Mouse (Mus musculus): ENCODE data around the gene Cwc27. TPM values are rescaled to one million over a fixed set of nuclear protein-coding genes. Genes with fewer than 3 reads are reported as not detected.

Gene Cwc27
- polyA plus RNA-seq (2016; fragmentation: Nextera tagmentation; extraction: Ambion mirVana) = 33.6 and 35.1 TPM in 2 replicates

DNA sequence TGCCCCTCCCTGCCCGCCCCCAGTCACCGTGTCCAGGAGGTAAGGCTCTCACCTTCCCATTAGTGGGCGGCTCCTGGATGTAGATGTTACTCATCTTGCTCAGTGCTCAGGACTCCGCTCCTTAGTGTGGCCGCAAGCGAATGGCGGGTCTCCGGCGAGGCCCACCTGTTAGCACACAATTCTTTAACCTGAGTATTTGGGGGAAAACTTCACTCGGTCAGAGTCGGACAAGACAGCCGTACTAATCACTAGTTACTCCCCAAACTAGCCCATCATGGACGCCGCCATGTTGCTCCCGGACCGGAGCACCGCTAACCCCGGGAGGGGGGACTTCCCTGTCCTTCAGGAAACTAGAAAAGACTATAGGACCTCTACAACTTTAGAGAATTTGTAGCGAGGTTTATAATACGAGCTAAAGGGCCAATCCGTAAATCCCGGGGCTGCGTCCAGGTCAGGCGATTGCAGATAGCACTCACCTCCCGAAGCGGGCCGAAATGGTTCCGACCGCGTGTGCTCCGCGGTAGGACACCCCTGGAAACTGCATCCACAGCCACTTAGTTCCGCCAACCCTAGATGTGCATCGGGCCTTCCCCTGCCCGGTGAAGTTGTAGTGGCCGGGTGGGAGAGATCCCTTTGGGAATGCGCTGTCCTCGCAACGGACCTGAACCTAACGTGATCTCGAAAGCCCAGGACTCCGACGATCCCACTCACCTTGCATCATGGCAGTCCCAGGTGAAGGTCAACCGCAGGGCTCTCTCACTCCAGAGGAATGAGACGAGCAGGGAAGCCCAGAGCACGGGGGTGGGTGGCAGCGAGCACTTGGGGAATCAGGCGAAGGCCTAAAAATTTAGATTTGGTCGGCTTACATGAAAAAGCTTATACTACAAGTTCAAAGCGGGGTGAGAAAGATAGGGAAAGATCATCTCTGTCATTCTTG lies at the start of gene Cwc27:
Gene Cwc27 (minus strand): TSS at position 508 of the 937 bp plus-strand sequence.
- Histone ChIP-seq H3K27me3 (ENCODE audit: poor library complexity, severe bottlenecking) (no peaks in the 10 kb centered on the region), H3K4me1 (peaks cover 32% of the 10 kb centered on the region), H3K36me3 (replicated peaks) (peaks cover 20% of the 10 kb centered on the region), H3K27ac (peak within 1 kb of the TSS; percentile 98), H3K9me3 (no peaks in the 10 kb centered on the region), H3K4me3 (peak within 1 kb of the TSS; percentile 84)
- DNase-seq (ENCODE audit: extremely low spot score, low spot score) = peak; percentile 84
- WGBS = under 1% methylated on average over 50 of the region's 50 CpGs

DNA sequence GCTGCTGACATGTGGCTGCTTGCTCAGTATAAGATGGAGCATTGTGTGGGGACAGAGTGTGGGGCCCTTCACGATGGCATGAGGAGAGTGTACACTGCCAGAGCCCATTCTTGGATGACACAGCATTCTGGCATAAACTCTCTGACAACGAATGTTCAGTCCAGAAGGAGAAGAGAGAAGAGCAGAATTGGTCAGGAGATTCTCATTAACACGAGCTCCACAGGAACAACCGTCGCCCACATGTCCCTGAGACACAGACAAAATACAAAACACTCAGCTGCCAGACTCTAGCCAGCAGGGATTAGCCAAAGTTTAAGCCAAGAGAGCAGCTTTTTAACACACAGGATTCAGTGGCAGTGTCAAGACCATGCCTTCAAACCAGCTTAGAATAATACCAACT lies 49.8 kb upstream of the Cwc27 start:
- WGBS = 86% methylated on average over 5 of the region's 5 CpGs
- DNase-seq (ENCODE audit: extremely low spot score, low spot score) = no peak
- peaks cover 12% of the 10 kb centered on the region for H3K4me1 ChIP-seq

GRCm38 (mm10) chr13:104863127-104863979 lies 46.4 kb upstream of the Cwc27 start, which contains the start of gene Shisal2b:
TSS of gene Shisal2b (minus strand) at chr13:104863893.
- Histone ChIP-seq H3K36me3 (replicated peaks) (no peaks in the 10 kb centered on the region), H3K27ac (peak within 1 kb of the TSS; percentile 80), H3K9me3 (no peaks in the 10 kb centered on the region), H3K27me3 (ENCODE audit: poor library complexity, severe bottlenecking) (peaks cover 43% of the 10 kb centered on the region), H3K4me3 (peak within 1 kb of the TSS; percentile 62), H3K4me1 (peaks cover 12% of the 10 kb centered on the region)
- 5% methylated on average over 38 of the region's 38 CpGs for WGBS
- DNase-seq (ENCODE audit: extremely low spot score, low spot score) = peak; percentile 59

More for the DNA sequence above, 49.8 kb upstream of the Cwc27 start:
- Histone ChIP-seq H3K9me3 (no peaks in the 10 kb centered on the region), H3K27me3 (ENCODE audit: poor library complexity, severe bottlenecking) (peaks cover 37% of the 10 kb centered on the region), H3K4me3 (no peak overlapping the region), H3K27ac (no peak overlapping the region), H3K36me3 (replicated peaks) (no peaks in the 10 kb centered on the region)

DNA sequence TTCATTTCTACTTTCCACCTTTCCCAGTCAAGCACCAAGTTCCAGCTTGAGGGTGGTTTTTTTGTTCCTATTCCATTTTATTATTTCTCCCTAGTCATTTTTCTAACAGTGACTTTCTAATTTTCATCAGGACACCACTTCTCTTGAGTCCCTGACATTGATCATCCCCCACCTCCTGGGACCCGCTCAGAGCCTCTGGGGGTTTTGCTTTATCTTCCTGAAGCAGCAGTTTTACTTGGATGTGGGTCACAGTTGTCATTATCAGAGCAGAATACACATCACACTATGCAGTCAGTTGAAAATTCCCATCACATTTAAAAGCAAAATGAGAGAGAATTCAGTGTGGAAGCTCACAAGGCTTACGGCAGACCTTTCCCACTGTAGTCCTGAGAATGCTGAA lies 36.7 kb upstream of the Cwc27 start:
- Histone ChIP-seq H3K4me1 (no peaks in the 10 kb centered on the region), H3K4me3 (no peak overlapping the region), H3K36me3 (replicated peaks) (no peaks in the 10 kb centered on the region), H3K27ac (no peak overlapping the region), H3K27me3 (ENCODE audit: poor library complexity, severe bottlenecking) (no peaks in the 10 kb centered on the region), H3K9me3 (no peaks in the 10 kb centered on the region)
- 86% methylated on average over 2 of the region's 2 CpGs for WGBS
- DNase-seq (ENCODE audit: extremely low spot score, low spot score) = no peak

DNA sequence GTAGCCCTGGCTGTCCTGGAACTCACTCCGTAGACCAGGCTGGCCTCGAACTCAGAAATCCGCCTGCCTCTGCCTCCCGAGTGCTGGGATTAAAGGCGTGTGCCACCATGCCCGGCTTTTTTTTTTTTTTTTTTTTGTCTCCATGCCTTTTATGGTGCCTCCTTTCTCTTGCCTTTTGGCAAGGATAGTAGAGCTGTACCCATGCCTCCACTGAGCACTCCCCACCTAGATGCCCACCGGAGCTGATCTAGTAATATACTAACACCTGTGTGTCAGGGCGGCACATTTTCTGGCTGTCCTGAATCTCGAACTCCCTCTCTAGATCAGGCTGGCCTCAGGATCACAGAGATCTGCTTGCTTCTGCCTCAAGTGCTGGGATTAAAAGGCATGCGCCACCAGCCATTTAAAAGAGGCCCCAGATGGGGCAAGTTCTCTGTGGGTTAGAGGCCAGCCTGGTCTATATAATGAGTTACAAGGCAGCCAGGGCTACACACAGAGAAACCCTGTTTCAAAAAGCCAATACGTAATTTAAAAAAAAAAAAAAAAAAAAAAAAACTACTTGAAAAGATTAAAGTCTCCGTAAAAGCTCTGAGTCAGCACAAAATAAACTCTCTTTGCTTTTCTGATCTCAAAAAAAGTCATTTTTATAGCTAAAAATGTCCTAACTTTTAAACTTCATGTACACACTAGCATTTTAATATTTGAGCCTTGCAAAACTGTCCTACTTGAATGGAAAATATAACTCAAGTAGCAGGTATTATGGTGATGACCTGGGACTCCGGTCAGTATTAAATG lies 26.6 kb upstream of the Cwc27 start:
- WGBS = 89% methylated on average over 11 of the region's 13 CpGs
- Histone ChIP-seq H3K27ac (no peak overlapping the region), H3K4me1 (no peaks in the 10 kb centered on the region), H3K4me3 (no peak overlapping the region), H3K9me3 (no peaks in the 10 kb centered on the region), H3K36me3 (replicated peaks) (peaks cover 4% of the 10 kb centered on the region), H3K27me3 (ENCODE audit: poor library complexity, severe bottlenecking) (no peaks in the 10 kb centered on the region)
- no peak for DNase-seq (ENCODE audit: extremely low spot score, low spot score)

- no peaks in the 10 kb centered on the region for H3K27me3 ChIP-seq (ENCODE audit: poor library complexity, severe bottlenecking)
- no peak for DNase-seq (ENCODE audit: extremely low spot score, low spot score)
- H3K27ac ChIP-seq = no peak overlapping the region
- WGBS = 82% methylated on average over 4 of the region's 4 CpGs
- no peaks in the 10 kb centered on the region for H3K9me3 ChIP-seq
- H3K4me3 ChIP-seq = no peak overlapping the region
- H3K4me1 ChIP-seq = no peaks in the 10 kb centered on the region
- H3K36me3 ChIP-seq (replicated peaks) = peaks cover 20% of the 10 kb centered on the region
These were observed 25.0 kb upstream of the Cwc27 start for GRCm38 (mm10) chr13:104841937-104842336.

DNA sequence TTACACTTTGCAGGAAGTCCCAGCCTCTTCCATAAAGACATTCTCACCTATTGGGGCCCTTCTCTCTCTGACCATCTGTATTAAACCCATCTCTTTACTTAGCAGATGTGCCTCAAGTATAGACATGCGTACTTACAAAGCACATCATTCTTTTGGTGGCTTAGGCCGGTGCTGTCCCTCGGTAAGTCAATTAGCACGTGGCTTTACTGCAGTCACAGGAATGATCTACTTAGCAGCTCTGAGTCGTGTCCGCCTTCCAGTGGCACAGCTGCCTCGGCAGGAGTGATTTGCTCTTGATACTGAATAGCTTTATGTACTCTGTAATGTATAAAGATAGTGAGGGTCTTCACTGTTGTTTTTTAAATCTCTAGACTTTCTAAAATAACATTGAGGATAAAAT lies 20.7 kb upstream of the Cwc27 start:
- 83% methylated on average over 7 of the region's 7 CpGs for WGBS
- Histone ChIP-seq H3K27me3 (ENCODE audit: poor library complexity, severe bottlenecking) (no peaks in the 10 kb centered on the region), H3K9me3 (no peaks in the 10 kb centered on the region), H3K36me3 (replicated peaks) (peaks cover 59% of the 10 kb centered on the region), H3K4me1 (no peaks in the 10 kb centered on the region), H3K4me3 (no peak overlapping the region), H3K27ac (no peak overlapping the region)
- DNase-seq (ENCODE audit: extremely low spot score, low spot score) = no peak

GRCm38 (mm10) chr13:104832811-104833210 lies 15.9 kb upstream of the Cwc27 start:
- no peaks in the 10 kb centered on the region for H3K27me3 ChIP-seq (ENCODE audit: poor library complexity, severe bottlenecking)
- no peaks in the 10 kb centered on the region for H3K4me1 ChIP-seq
- peaks cover 2% of the 10 kb centered on the region; the same call in 1 of the 2 replicates for H3K9me3 ChIP-seq
- no peak overlapping the region for H3K4me3 ChIP-seq
- H3K27ac ChIP-seq = no peak overlapping the region
- peaks cover 92% of the 10 kb centered on the region for H3K36me3 ChIP-seq (replicated peaks)
- DNase-seq (ENCODE audit: extremely low spot score, low spot score) = no peak
- WGBS = 95% methylated on average over 13 of the region's 13 CpGs

DNA sequence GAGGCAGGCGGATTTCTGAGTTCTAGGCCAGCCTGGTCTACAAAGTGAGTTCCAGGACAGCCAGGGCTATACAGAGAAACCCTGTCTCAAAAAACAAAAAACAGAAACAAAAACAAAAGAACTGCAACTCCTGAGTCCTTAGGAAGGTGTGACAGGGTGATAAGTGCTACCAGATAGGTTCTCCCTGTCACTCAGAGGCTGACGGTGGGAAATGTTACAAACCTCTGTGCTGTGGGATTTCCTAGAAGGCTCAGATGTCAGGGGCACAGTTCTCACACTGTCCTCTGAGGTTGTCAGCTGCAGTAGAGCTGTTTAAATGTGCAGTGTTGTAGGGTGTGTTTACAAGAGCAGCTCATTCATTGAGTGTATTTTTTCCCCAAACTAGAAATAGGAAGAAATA lies 8.5 kb upstream of the Cwc27 start:
- Histone ChIP-seq H3K4me1 (peaks cover 12% of the 10 kb centered on the region), H3K36me3 (replicated peaks) (peaks cover 50% of the 10 kb centered on the region), H3K9me3 (peaks cover 9% of the 10 kb centered on the region), H3K27ac (no peak overlapping the region), H3K27me3 (ENCODE audit: poor library complexity, severe bottlenecking) (no peaks in the 10 kb centered on the region), H3K4me3 (no peak overlapping the region)
- WGBS = 92% methylated on average over 2 of the region's 2 CpGs
- no peak for DNase-seq (ENCODE audit: extremely low spot score, low spot score)

DNA sequence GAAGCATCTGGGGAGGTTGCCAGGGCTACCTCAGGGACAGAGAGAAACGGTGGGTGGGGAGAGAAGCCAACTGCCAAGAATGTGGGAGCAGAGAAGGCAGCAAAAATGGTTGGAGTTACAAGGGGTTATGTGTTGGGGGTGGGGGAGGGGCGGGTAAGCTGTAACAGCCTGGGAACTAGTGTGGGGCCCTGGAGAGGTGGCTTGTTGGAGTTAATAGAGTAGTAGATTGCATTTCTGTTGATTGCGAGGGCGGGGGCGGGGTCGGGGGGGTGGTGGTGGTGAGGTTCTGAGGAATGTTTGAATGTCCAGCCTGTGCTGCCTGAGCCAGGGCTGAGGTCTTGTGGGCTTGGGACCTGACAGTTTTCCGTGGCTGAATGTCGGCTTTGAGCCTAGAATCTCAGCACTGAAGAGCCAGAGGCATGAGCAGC lies 5.5 kb upstream of the Cwc27 start:
- peaks cover 3% of the 10 kb centered on the region for H3K9me3 ChIP-seq
- H3K27me3 ChIP-seq (ENCODE audit: poor library complexity, severe bottlenecking) = no peaks in the 10 kb centered on the region
- 28% methylated on average over 8 of the region's 8 CpGs for WGBS
- H3K36me3 ChIP-seq (replicated peaks) = peaks cover 32% of the 10 kb centered on the region
- DNase-seq (ENCODE audit: extremely low spot score, low spot score) = peak; percentile 27
- H3K4me1 ChIP-seq = peaks cover 36% of the 10 kb centered on the region
- no peak overlapping the region for H3K4me3 ChIP-seq
- peak overlapping the region; percentile 35; the same call in 1 of the 2 replicates for H3K27ac ChIP-seq

DNA sequence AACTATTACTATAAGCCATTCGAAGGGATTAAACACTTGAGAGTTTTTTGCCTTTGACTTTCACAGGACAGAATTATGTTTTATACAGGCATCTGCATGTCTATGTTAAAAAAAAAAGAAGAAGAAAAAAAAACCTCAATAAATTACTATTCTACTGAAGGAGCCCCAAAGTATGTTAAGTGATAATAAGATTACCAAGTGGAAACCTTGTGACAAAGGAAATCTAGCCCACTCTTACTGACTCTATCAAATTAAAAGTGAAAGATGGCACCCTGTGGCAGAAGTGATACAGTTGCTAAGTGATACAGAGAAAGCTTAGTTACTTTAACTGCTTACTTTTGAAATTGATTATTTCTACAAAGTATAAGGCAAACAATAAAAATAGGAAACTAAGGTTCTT lies 5.0 kb upstream of the Cwc27 start:
- Histone ChIP-seq H3K27me3 (ENCODE audit: poor library complexity, severe bottlenecking) (no peaks in the 10 kb centered on the region), H3K4me1 (peaks cover 36% of the 10 kb centered on the region), H3K4me3 (no peak overlapping the region), H3K36me3 (replicated peaks) (peaks cover 27% of the 10 kb centered on the region), H3K27ac (no peak overlapping the region), H3K9me3 (peaks cover under 1% of the 10 kb centered on the region; the same call in 1 of the 2 replicates)
- WGBS = 93% methylated on average over 1 of the region's 1 CpGs
- DNase-seq (ENCODE audit: extremely low spot score, low spot score) = no peak

DNA sequence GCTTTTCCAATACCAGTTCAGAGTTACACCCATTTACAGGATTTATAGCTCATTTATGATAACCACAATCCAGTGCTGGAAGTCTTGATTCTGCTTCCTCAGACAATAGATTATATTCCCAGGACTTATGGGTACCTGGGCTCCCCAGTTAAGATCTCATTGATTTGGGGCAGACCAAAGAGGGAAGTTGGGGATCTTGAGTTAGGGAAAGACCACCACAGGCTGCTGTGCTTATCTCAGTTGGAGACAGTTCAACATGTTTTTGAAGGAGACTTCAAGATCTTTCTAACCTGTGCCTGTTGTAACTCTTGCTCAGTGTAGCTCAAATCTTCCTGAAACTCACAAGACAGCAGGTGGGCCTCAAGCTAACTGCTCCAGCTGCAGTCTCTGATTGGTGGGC lies 4.2 kb upstream of the Cwc27 start:
- Histone ChIP-seq H3K9me3 (no peaks in the 10 kb centered on the region), H3K36me3 (replicated peaks) (peaks cover 25% of the 10 kb centered on the region), H3K27me3 (ENCODE audit: poor library complexity, severe bottlenecking) (no peaks in the 10 kb centered on the region), H3K4me3 (no peak overlapping the region), H3K4me1 (peaks cover 37% of the 10 kb centered on the region), H3K27ac (no peak overlapping the region)
- DNase-seq (ENCODE audit: extremely low spot score, low spot score) = no peak
